26 mouse cellular contexts compared by ENCODE assay signal in the genomic region with DNA sequence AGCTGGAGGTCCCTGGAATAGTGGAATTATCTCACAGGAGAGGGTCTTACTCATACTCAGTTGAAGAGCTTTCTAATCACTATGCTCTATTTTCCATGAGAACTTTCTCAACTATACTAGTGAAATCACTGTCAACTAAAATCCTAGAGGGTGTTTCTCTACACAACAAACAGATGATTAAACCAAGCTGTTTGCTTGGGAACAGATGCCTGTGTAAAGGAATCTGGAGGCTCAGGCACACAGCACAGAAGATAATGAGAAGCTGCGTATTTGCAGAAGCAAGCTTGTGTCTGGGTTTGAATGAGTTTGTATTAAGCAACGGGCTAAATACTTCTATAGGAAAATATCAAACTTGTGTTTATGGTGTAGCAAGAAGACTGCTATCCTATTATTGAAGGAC.
"Had no signal": no experiment of that assay in that cellular context is flagged by ENCODE, and none has a peak within 500 bp of the region (broad histone marks: within the 10 kb centered on the region; RNA-seq: fewer than 3 reads in every experiment).

No protein-coding gene starts in this region.

- H3K4me2 ChIP-seq: intestine, embryonic 15.5 days; kidney, embryonic 15.5 days; limb, embryonic 13.5 days; liver, embryonic 12.5 days; liver, embryonic 15.5 days; lung, embryonic 15.5 days; midbrain, embryonic 12.5 days; midbrain, embryonic 15.5 days; neural tube, embryonic 12.5 days; neural tube, embryonic 15.5 days; stomach, embryonic 15.5 days had no signal

- H3K27me3 ChIP-seq: intestine, embryonic 15.5 days; kidney, embryonic 15.5 days; limb, embryonic 13.5 days; liver, embryonic 12.5 days; liver, embryonic 15.5 days; lung, embryonic 15.5 days; midbrain, embryonic 12.5 days; midbrain, embryonic 15.5 days; neural tube, embryonic 12.5 days; neural tube, embryonic 15.5 days; stomach, embryonic 15.5 days had no signal

- H3K4me3 ChIP-seq: intestine, embryonic 15.5 days; kidney, embryonic 15.5 days; left cerebral cortex, adult 2 months; limb, embryonic 10.5 days; limb, embryonic 13.5 days; liver, embryonic 12.5 days; liver, embryonic 15.5 days; lung, embryonic 15.5 days; midbrain, embryonic 12.5 days; midbrain, embryonic 15.5 days; neural tube, embryonic 12.5 days; neural tube, embryonic 15.5 days; stomach, embryonic 15.5 days had no signal

- H3K27ac ChIP-seq: intestine, embryonic 15.5 days; kidney, embryonic 15.5 days; left cerebral cortex, adult 2 months; limb, embryonic 10.5 days; limb, embryonic 13.5 days; liver, embryonic 12.5 days; liver, embryonic 15.5 days; lung, embryonic 15.5 days; midbrain, embryonic 12.5 days; midbrain, embryonic 15.5 days; neural tube, embryonic 12.5 days; neural tube, embryonic 15.5 days; stomach, embryonic 15.5 days had no signal

- H3K9me3 ChIP-seq: intestine, embryonic 15.5 days; kidney, embryonic 15.5 days; limb, embryonic 10.5 days; limb, embryonic 13.5 days; liver, embryonic 12.5 days; liver, embryonic 15.5 days; lung, embryonic 15.5 days; midbrain, embryonic 12.5 days; midbrain, embryonic 15.5 days; neural tube, embryonic 12.5 days; neural tube, embryonic 15.5 days; stomach, embryonic 15.5 days had no signal

- DNase-seq: kidney, adult 11 months; kidney, adult 8-10 months; kidney, postnatal 10 days; kidney, postnatal 36 days; liver; lung, adult 18-20 months; lung, postnatal 14 days; lung, postnatal 4 days; retina, postnatal 1 day; right cerebral cortex, postnatal 25 days; spleen, adult 18-20 months; thymus, adult 18-20 months; thymus, postnatal 36 days had no signal

- H3K9ac ChIP-seq: intestine, embryonic 15.5 days; kidney, embryonic 15.5 days; limb, embryonic 13.5 days; liver, embryonic 12.5 days; liver, embryonic 15.5 days; lung, embryonic 15.5 days; midbrain, embryonic 12.5 days; midbrain, embryonic 15.5 days; neural tube, embryonic 12.5 days; neural tube, embryonic 15.5 days; stomach, embryonic 15.5 days had no signal

- H3K36me3 ChIP-seq: intestine, embryonic 15.5 days; kidney, embryonic 15.5 days; limb, embryonic 10.5 days; limb, embryonic 13.5 days; liver, embryonic 12.5 days; liver, embryonic 15.5 days; lung, embryonic 15.5 days; midbrain, embryonic 12.5 days; midbrain, embryonic 15.5 days; neural tube, embryonic 12.5 days; neural tube, embryonic 15.5 days; stomach, embryonic 15.5 days had no signal

- ATAC-seq: intestine, embryonic 15.5 days; liver, embryonic 12.5 days; midbrain, embryonic 15.5 days had no signal

- H3K4me1 ChIP-seq: intestine, embryonic 15.5 days; kidney, embryonic 15.5 days; limb, embryonic 10.5 days; limb, embryonic 13.5 days; liver, embryonic 12.5 days; liver, embryonic 15.5 days; lung, embryonic 15.5 days; stomach, embryonic 15.5 days had no signal
